Mouse (Mus musculus) heart, adult 18-20 months (tissue): ENCODE results near the gene 4930519P11Rik. TPM values are rescaled to one million over a fixed set of nuclear protein-coding genes. Genes with fewer than 3 reads are reported as not detected.
A peak's percentile ranks its signal among the peaks of the same experiment; 100 is the strongest.

Source experiments
- DNase-seq, 2 experiments: peaks; one replicate each; pipeline ENCODE4 v3.0.0; 2021 to 2022; ENCODE audit warnings: mixed read lengths in 1 of 2
- long read RNA-seq, 2 experiments: library from polyadenylated mRNA; stranded (forward); transcript quantifications; one replicate each; pipeline ENCODE4 v2.0.0; 2021
- total RNA-seq, 2 experiments: library from RNA; stranded (reverse); gene quantifications; 2 replicates each; pipeline ENCODE4 v1.2.3; 2021

Gene 4930519P11Rik
- total RNA-seq = under 1 TPM in 1 of 2 experiments, not detected in 1; 0.60 TPM
- long read RNA-seq, experiment 1 = 0 reads
- long read RNA-seq, experiment 2 = 0 reads

DNA sequence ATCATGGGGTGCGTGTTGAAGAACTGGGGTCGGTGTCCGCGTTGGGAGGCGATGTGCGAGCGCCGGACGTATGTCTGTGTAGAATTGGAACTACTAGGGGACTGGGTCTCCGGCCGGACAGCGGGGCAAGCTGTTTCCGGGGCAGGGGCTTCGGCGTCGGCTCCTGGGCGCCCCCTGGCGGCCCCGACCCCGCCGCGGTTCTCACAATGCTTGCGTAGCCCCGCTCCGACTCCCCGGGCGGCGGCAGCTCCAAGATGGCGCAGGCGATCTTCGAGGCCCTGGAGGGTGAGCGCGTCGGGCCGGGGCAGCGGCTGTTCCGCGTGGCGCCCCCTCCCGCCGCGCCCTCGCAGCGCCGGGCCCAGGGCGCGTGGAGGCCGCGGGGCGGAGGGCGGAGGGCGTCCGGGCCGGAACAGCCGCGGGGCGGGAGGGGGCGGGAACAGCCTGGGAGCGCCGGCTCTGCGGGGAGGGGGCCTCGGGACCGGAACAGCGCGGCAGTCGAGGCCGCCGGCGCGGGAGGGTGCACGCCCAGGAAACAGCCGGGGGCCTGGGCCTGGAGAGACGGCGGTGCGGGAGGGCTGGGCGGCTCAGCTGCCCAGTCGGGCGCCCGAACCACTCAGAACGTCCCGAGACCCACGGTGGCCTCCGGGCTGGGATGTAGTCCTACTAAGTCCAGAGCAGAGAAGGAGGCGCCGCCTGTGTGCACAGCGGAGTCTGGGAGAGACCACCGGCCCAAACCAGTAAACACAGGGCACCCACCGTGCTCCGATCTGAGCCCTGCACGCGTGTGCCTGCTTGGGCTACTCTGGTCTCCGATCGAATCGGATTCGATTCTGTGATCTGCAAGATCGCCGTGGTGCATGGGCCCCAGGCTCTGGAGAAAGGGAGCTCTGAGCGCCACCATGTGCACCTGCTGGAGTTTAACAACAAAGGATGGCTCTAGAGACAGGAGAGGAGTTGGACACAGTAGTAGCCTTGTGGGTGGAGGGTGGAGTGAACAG, at the start of gene 4930519P11Rik, which contains the start of gene Zfp341:
Gene 4930519P11Rik (minus strand): TSS at position 320 of the 998 bp plus-strand sequence.
Gene Zfp341 (plus strand): TSS at position 180 of the 998 bp plus-strand sequence.
- DNase-seq = peak; percentile 88 to 94

DNA sequence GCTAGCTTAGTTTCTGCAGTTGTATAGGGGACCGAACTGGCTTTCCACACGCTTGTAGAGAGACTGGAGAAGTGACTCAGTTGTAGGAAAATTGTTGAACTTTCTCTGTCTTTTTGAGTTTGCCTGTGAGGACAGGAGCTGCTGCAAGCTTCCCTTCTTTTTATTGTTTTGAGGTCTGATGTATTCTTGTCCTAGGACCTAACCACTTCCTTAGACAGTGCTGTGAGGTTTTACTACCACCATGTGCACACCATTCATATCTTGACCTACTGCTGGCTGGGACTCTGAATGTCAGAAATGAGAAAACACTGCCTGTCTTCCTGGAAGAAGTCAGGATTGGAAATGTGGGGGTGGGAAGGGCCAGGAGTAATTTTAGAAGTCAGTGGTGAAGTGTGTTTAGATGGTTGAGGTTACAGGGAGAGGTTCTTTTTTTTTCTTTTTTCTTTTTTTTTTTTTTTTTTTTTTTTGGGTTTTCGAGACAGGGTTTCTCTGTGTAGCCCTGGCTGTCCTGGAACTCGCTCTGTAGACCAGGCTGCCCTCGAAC, 46.4 kb upstream of the 4930519P11Rik start:
- no peak for DNase-seq

DNA sequence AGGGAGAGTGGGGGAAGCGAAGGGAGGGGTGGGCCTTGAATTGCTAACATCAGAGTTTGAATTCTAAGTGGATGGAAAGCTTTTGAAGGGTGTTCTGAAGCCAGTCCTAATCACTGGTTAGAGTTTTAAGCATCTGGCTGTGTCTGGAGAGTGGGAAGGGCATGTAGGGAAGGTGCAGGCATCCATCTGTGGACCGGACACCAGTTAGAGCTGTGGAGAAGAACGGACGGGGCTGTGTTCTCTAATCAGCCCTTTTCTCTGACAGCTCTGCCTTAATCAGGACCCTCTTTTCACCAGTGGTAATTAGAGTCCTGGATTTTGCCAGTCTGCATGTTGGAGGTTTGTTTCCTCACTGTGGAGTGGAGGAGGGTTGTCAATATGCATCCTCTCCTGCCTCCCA, 45.8 kb upstream of the 4930519P11Rik start:
- DNase-seq = no peak

DNA sequence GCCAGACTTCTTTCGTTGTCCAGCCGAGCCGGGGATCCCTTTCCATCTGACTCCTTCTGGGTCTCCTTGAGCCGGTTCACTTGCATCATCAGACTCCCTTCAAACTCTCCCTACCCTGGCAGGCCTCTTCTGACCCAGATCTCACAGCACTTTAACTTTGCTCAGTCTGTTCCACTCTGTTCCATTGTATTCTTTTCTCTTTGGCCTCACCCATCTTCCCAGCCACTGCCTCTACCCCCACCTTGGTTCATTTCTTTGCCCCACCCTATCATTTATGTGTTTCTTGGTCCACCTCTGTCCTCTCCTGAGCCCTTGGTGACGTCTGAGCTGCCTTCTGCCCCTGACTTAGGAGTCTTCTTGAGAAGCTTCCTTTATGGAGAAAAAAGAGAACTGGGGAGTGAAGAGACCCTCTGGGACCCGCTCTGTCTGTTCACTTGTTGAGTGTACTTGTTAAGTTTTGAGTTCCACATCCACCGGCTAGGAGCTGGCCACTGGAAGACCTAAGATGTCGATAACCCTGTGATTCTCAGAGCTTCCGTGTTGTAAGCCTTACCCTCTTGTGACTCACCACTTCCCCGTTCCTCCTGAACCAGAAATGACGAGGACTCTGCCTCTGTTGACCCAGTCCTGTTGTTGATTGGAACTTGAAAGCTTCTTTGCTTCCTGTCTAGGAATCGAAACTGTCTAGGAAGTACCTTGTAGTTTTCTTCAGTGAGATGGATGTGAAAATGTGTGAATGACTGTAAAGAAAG, 44.4 kb upstream of the 4930519P11Rik start:
- DNase-seq = peak; percentile 52 to 78

DNA sequence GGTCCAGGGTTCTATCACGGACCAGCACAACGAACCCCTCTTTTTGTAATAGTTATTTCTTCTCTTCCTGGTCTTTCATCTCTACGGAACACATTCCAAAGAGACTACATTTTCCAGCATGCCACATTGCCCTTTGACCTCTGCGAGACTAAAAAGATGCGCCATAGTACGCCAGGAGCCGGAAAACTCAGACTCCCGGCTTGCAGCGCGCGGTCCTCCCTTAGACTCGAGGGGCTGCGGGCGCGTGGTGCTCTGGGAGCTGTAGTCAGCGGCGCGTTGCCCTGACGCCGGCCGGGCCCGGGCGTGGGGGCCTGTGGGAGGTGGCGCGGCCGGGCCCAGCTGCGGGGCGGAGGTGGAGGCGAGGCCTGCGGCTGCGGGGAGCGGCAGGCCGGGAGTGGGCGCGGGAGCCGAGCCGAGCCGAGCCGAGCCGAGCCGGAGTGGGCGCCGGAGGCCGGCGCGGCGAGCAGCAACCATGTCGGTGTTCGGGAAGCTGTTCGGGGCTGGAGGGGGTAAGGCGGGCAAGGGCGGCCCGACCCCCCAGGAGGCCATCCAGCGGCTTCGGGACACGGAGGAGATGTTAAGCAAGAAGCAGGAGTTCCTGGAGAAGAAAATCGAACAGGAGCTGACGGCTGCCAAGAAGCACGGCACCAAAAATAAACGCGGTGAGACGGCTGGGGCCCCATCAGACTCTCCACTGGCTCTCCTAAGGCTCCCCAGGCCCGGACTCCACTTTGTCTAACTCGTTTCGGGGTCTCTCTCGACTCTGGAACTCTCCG, 43.7 kb upstream of the 4930519P11Rik start:
- DNase-seq = peak; percentile 99

DNA sequence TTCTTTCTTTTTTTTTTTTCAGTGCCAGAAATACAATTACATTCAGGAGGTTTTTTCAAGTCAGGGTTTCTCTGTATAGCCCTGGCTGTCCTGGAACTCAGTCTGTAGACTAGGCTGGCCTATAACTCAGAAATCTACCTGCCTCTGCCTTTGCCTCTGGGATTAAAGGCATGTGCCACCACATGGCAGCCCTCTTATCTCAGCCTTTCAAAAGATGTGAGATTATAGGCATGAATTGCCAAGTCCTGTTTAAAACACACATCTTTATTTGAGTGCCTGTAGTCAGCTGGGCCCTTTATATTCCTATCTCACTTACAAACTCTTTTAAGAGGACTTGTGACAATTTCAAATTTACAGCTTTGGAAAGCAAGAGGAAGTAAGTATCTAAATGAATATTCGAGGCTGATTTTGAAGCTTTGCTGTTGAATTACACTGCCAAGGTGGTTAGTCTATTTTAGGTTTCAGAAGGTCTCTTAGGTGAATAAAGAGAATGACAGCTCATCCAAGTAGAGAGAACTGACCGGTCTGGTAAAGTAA, 42.7 kb upstream of the 4930519P11Rik start:
- DNase-seq = no peak

DNA sequence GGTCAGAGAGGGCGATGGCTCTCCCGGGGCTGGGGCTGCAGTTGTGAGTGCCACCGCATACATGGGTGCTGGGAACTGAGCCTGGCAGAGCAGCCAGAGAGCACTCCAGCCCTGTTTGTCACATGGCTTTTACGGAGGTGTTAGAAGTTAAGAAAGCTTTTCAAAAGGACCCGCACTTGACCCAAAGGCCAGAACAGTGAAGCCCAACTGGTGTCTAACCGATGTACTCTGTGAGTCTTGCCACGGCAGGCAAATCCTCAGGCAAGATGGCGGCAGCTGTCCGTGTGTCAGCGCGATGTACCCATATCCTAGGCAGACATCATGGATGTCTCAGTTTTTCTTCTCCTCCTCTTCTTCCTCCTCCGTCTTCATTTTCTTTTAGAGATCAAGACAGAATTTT, 41.7 kb upstream of the 4930519P11Rik start:
- DNase-seq = no peak

DNA sequence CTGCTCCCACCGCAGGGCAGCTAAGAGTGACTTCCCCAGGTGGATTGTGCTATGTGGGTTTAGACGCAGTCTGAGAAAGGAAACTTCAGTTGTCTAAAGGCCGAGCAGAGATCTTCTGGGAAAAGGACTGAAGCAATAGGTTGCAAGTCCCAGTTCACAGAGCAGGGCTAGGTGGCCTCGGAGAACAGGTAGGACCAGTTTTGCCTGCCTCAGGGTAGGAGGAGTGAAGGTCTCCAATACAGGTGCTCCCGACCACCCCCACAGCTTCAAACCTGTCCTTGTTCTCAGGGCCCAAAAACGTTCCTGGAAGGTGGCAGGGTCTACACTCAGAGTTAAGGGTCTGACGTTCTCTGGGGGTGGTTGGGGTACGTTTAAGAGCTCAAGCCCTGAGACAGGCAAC, 38.1 kb upstream of the 4930519P11Rik start, which contains the start of gene Chmp4b:
Gene Chmp4b (plus strand): TSS at position 343 of the 400 bp plus-strand sequence.
- no peak for DNase-seq

DNA sequence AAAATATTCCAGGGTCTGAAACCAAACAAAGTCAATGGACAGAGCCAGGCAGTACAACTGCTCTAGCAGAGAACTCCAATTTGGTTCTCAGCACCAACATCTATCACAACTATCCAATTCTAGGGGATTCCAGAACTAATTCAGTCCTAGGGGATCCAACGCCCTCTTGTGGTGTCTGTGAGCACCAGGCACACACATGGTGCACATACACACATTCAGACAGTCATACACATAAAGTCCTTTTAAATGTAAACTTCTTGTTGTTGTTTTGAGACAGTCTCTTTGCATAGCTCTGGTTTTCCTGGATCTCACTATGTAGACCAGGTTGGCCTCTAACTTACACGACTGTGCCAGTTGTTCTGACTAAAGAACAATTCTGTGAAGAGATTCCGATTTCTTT, 37.2 kb upstream of the 4930519P11Rik start:
- no peak for DNase-seq

DNA sequence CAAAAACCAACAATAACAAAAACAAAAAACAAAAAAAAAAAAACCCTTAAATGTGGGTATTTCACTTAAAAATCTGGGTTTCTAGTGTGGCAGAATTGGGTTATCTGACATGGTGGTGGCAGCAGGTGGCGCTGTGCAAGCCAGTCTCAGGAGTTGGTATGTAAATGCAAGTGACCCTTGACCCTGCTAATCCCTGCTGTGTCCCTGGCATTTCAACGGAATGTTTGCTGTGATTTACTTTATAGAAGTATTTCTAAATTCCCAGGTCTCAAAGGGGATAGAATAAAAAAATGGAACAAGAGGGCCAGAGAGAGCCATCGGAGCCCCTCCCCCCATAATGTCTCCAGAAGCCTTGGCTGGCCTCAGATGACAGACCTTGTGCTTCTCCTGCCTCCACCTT, 34.8 kb upstream of the 4930519P11Rik start:
- DNase-seq = no peak

DNA sequence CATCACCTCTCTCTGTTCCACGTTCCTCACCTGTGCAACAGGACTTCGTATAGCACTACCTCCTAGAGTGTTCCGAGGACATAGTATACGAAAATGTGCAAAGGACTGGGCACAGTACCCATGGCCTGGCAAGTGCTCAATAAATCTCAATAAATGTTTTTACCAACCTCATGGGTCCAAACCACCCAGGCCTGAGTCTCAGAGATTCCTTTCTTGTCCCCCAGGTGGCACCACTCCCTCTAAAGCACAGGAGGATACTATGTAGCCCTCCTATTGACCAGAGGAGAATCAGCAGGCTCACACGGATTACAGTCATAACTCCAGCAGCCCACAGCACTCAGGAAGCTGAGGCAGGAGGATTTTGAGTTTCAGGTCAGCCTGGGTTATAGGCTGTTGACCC, 33.4 kb upstream of the 4930519P11Rik start:
- DNase-seq = no peak

DNA sequence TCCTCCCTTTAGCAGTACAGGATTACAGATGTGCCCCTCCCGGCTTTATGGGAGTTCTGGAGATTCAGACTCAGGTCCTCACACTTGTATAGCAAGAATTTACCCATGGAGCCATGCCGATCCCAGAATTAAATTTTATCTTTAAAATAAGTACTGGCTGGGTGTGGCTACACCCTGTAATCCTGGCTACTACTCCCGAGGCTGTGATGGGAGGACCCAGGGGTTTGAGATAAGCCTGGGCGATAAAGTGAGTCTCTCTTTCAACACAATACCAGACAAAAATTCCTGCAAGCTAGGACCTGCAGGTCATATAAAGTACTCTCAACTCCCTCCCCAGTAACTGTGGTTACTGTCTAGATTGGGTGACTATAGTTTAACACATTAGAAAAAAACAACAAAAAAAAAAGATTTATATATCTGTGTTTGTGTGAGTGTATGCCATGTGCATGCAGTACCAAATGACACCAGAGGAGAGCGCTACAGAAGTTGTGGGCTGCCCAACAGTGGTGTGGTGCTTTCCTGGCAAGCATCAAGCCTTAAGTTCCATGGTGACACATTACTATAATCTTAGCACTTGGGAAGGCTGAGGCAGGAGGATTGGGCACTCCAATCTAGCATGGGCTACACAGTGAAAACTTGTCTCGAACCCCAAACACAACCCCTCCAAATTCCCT, 29.6 kb upstream of the 4930519P11Rik start:
- DNase-seq = no peak

DNA sequence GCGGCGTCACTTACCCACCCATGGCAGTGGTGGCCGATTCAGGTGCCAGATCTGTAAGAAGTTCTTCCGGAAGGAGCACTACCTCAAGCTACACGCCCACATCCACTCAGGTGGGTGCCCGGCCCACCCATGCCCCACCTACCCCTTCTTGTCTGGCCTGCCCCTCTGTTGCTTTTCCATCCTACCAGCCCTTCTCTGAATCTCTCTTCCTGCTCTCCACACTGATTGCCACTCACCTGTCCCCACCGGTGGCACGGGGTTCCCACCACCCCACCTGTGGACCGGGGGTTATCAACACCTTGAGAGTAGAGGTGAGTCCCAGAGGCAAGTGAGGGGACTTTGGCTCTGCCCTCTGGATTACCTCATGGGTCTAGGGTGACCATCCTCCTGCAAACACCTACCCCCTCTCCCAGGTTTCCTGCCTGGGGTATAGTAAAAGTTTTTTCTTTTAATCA, 28.8 kb upstream of the 4930519P11Rik start:
- no peak for DNase-seq

DNA sequence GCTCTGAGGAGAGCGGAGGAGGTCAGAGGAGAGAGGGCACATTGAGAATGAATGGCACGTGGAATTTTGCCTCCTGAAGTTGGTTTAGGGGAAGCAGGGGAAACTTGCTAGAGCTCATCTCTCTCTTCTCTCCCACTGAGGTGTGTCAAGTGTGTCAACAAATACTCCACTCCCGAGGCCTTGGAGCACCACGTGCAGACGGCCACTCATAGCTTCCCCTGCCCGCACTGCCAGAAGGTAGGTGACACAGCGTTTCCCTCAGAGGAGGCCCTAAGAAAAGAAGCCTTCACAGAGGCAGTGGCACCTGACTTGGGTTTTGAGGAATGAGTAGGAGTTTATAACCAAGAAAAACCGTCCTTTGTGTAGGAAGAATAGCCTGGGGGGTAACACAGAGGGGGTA, 27.9 kb upstream of the 4930519P11Rik start:
- no peak for DNase-seq

DNA sequence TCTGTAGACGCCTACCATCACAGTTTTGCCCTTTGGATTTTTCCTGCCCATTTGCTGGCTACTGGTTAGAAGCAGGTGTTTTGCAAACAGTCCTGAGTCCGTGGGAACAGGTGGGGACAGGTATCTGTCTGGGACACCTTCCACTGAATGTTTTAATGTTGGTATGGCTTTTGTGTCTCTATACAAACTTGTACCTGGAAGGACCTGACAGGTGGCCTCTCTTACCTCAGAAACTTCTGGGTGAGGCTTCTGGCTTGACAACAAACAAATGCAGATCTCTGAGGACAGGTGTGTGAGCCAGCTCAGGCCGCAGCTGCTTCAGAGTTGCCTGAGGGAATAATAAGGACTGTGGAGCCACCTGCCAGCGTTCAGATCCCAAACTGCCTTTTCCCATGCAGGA, 25.9 kb upstream of the 4930519P11Rik start:
- DNase-seq = no peak

DNA sequence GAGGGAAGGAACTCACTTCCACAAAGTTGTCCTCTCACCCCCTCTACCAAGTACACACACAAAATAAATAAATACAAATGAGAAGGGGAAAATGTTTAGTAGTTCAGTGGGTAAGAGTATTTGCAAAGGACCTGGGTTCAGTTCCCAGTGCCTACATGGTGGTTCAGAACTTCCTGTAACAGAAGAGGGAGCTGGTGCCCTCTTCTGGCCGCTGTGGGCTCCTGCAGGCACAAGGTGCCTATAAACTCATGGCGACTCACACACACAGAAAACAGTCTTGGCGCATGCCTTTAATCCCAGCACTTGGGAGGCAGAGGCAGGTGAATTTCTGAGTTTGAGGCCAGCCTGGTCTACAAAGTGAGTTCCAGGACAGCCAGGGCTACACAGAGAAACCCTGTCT, 25.3 kb upstream of the 4930519P11Rik start:
- no peak for DNase-seq

DNA sequence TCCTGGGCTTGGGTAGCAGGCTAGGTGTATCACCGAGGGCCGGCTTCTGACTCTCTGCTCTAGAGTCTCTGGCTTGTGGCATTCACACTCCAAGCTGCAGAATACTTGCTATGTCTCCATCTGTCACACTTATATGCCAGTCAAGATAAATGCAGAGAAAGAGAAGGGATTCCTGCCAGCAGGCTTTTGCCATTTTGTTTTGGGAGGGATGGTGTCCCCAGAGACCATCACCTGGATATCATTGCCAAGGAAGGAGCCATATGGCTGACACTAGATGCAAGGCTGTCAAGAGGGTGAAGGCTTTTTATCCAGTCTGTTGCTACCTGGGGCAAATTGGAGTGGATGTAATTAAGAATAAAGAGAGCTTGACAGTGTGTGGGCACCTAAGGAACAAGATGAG, 22.6 kb upstream of the 4930519P11Rik start:
- no peak for DNase-seq

DNA sequence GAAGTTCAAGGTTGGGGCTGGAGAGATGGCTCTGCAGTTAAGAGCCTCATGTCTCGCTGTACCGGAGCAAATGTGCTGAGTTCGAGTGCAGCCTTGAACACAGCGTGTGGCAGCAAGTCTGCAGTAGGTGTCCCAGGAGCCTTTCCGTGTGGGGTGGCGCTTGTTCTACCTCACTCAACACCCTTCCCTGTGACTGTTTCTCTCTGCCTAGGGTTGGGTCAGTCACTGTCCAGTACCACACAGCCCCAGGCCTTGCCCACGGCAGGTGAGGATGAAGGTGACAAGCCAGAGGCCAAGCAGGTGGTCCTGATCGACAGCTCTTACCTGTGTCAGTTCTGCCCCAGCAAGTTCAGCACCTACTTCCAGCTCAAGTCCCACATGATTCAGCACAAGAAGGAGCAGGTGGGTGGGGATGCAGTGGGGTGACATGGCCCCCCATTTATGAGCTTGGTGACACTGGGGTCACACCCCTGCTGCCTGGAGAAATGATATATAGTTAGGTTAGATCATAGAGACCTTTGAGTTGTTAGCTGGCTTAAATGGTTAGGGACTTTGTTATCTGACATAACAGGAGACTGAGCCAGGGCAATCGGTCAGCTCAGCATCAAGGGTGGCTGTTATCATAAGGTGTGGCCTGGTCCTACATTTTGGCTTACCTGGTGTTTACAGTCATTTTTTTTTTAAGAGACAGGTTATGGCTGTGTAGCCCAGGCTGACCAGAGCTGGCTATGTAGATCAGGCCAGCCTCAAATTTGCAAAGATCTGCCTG, 20.8 kb upstream of the 4930519P11Rik start:
- DNase-seq = no peak

DNA sequence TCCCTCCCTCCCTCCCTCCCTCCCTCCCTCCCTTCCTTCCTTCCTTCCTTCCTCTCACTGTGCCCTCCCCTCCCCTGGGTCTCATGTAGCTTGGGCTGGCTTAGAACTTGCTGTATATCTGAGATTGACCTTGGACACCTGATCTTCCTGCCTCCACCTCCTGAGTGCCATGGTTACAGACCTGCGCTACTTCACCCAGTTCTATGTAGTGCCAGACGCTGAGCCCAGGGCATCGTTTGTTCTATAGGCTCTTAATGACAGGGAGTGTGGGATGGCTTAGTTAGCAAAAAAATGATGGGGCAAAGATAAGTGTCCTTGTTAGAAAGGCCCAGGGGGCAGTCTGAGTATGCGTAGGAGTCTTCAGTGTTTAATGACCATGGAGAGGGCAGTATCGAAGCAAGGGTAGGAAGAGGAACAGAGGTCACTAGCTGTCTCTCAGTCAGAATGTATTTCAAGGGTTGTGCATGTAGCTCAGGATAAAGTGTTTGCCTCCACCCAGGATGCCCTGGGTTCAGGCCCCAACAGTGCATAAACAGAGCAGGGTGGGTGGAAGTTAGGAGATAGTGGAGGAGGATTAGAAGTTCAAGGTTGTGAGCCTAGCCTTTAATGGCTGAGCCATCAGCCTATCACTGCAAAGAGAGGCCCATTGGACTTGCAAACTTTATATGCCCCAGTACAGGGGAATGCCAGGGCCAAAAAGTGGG, 20.0 kb upstream of the 4930519P11Rik start:
- DNase-seq = no peak
